Mouse (Mus musculus) kidney, embryonic 14.5 days (tissue): Measurements from ENCODE around the gene Azin2. TPM values are rescaled to one million over a fixed set of nuclear protein-coding genes. Genes with fewer than 3 reads are reported as not detected.
A peak's percentile ranks its signal among the peaks of the same experiment; 100 is the strongest.

Experiments used
- ATAC-seq: fragments of 200-750 bp; cut with Nextera tagmentation; 2 replicates; pipeline ENCODE4 v1.8.0; 2017; ENCODE audit warnings: moderate number of reproducible peaks, mild to moderate bottlenecking, moderate TSS enrichment, moderate library complexity; ENCODE audit not compliant: low FRiP score, low TSS enrichment
- H3K27ac ChIP-seq: fragments of 300-500 bp; sonication (generic); 2 replicates; pipeline ENCODE4 v1.5.1; 2014; ENCODE audit warnings: low read depth, mild to moderate bottlenecking, low read length, moderate library complexity, mixed read lengths
- H3K27me3 ChIP-seq: fragments of 300-500 bp; sonication (generic); 2 replicates; pipeline ENCODE4 v1.6.1; 2014; ENCODE audit warnings: mild to moderate bottlenecking, low read length; ENCODE audit not compliant: control insufficient read depth, insufficient read depth
- H3K36me3 ChIP-seq: fragments of 300-500 bp; sonication (generic); 2 replicates; pipeline ENCODE4 v1.6.1; 2014; ENCODE audit warnings: low read length, mixed read lengths; ENCODE audit not compliant: control insufficient read depth, insufficient read depth
- H3K4me1 ChIP-seq: fragments of 300-500 bp; sonication (generic); 2 replicates; pipeline ENCODE4 v1.6.1; 2014; ENCODE audit warnings: low read length, mixed read lengths; ENCODE audit not compliant: control insufficient read depth, insufficient read depth
- H3K4me2 ChIP-seq: fragments of 300-500 bp; sonication (generic); replicated peaks from 2 replicates; pipeline ENCODE4 v1.6.1; 2014; ENCODE audit warnings: low read depth, mild to moderate bottlenecking, low read length
- H3K4me3 ChIP-seq: fragments of 300-500 bp; sonication (generic); 2 replicates; pipeline ENCODE4 v1.5.1; 2014; ENCODE audit warnings: mild to moderate bottlenecking, low read length
- H3K9ac ChIP-seq: fragments of 300-500 bp; sonication (generic); 2 replicates; pipeline ENCODE4 v1.6.1; 2014; ENCODE audit warnings: low read depth, mild to moderate bottlenecking, low read length, moderate library complexity
- H3K9me3 ChIP-seq: fragments of 300-500 bp; sonication (generic); 2 replicates; pipeline ENCODE4 v1.6.1; 2016; ENCODE audit warnings: low read length; ENCODE audit not compliant: control insufficient read depth
- WGBS: fragments of 180-500 bp; shearing (Covaris S2); extraction: QIAGEN DNeasy Blood & Tissue Kit; methylation state at CpG from one replicate; pipeline ENCODE4 v1.1.7; 2014; 5-methylcytosine and 5-hydroxymethylcytosine counted together
- polyA plus RNA-seq: library from polyadenylated mRNA; unstranded; fragments of >200 nt; fragmentation: Nextera tagmentation; extraction: Ambion mirVana; gene quantifications from 2 replicates; pipeline ENCODE4 v1.2.1, GENCODE M21; 2014

The Azin2 gene
- polyA plus RNA-seq, 1 experiment from 2014 or later = 17.0 TPM

- no peaks in the 10 kb centered on the region for H3K27me3 ChIP-seq
- H3K36me3 ChIP-seq = no peaks in the 10 kb centered on the region
- no peak overlapping the region for H3K27ac ChIP-seq
- H3K9ac ChIP-seq = no peak overlapping the region
- 51% methylated on average over 18 of the region's 18 CpGs for WGBS
- 0 out of 2 replicates have a peak, but pooled peaks cover 3% of the 10 kb centered on the region for H3K4me1 ChIP-seq
- no peak overlapping the region for H3K4me2 ChIP-seq
- ATAC-seq = no peak
- no peaks in the 10 kb centered on the region for H3K9me3 ChIP-seq
- no peak overlapping the region for H3K4me3 ChIP-seq
Measured at GRCm38 (mm10) chr4:128969607-128970416, 7.6 kb upstream of the Azin2 start.

- Histone ChIP-seq H3K4me3 (no peak overlapping the region), H3K27ac (no peak overlapping the region), H3K4me2 (no peak overlapping the region), H3K9ac (no peak overlapping the region), H3K4me1 (0 out of 2 replicates have a peak, but pooled peaks cover 3% of the 10 kb centered on the region), H3K9me3 (no peaks in the 10 kb centered on the region), H3K36me3 (no peaks in the 10 kb centered on the region), H3K27me3 (no peaks in the 10 kb centered on the region)
- WGBS = 85% methylated on average over 5 of the region's 5 CpGs
- ATAC-seq = no peak
Measured at GRCm38 (mm10) chr4:128969081-128969480, 6.8 kb upstream of the Azin2 start.

DNA sequence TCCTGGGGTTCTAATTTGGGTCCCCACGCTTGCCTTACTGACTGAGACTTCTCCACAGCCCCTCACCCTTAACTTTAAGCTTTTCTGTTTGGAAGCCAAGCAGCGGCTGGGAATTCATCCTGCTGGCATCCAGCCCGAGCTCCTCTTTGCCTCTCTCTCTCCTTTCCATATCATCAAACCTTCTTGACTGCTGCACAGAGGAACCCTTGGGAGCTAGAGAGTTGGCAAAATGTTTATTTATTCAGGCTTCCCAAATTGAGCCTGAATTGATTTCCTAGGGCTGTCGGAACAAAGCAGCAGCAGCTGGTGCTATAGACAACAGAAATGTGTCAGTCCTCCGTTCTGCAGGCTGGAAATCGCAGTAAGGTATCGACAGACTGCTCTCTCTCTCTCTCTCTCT lies 4.5 kb upstream of the Azin2 start:
- Histone ChIP-seq H3K9ac (no peak overlapping the region), H3K4me1 (0 out of 2 replicates have a peak, but pooled peaks cover 3% of the 10 kb centered on the region), H3K9me3 (no peaks in the 10 kb centered on the region), H3K4me2 (no peak overlapping the region), H3K27me3 (no peaks in the 10 kb centered on the region), H3K27ac (no peak overlapping the region), H3K4me3 (no peak overlapping the region), H3K36me3 (no peaks in the 10 kb centered on the region)
- WGBS = 52% methylated on average over 7 of the region's 7 CpGs
- no peak for ATAC-seq

- no peaks in the 10 kb centered on the region for H3K27me3 ChIP-seq
- H3K4me3 ChIP-seq = peak overlapping the region; percentile 66
- no peak overlapping the region; the same call in 1 of the 2 replicates for H3K9ac ChIP-seq
- no peaks in the 10 kb centered on the region for H3K9me3 ChIP-seq
- no peak overlapping the region for H3K27ac ChIP-seq
- peak overlapping the region; percentile 88 for H3K4me2 ChIP-seq
- no peaks in the 10 kb centered on the region for H3K36me3 ChIP-seq
- ATAC-seq = no peak
- H3K4me1 ChIP-seq = peaks cover 8% of the 10 kb centered on the region; the same call in 1 of the 2 replicates
- WGBS = 6% methylated on average over 9 of the region's 9 CpGs
Measured at GRCm38 (mm10) chr4:128962926-128963290, 666 bp upstream of the Azin2 start.

DNA sequence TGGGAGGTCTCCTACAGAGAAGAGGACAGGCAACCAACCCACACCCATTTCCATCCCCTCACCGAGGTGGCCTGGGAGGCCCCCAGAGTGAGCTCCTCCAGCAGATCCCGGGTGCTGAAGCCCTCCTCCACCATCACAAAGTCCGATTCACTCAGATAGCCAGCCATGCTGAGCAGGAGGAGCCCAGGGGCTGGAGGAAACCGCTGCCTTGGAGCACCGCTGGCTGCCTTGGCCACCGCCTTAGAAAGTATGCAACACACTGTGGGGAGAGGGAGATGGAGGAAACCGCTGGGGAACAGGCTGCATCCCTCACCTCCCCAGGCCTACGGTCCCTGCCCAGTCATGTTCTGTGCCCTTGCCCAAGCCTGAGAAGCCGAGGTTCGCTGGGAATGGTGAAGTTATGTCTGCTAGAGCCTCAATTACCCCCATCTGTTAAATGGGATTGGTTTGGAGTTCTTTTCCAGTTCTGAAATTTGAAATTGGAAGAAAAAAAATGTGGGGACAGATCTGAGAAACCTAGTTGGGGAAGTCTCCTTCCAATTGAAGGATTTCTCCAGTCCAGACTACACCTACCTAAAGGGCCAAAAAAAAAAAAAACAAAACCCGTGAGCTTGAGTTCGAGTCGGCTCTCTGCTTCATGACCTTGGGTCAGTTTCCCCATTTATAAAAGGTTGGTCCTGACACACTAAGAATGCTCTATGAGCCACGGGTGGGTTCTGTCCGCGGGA lies 777 bp downstream of the Azin2 start:
- no peaks in the 10 kb centered on the region for H3K9me3 ChIP-seq
- no peaks in the 10 kb centered on the region for H3K36me3 ChIP-seq
- peak overlapping the region; percentile 79 for H3K9ac ChIP-seq
- peaks cover 11% of the 10 kb centered on the region; the same call in 1 of the 2 replicates for H3K4me1 ChIP-seq
- H3K4me2 ChIP-seq = peak overlapping the region; percentile 88
- no peak for ATAC-seq
- 6% methylated on average over 16 of the region's 16 CpGs for WGBS
- H3K27me3 ChIP-seq = no peaks in the 10 kb centered on the region
- H3K4me3 ChIP-seq = peak overlapping the region; percentile 66
- no peak overlapping the region for H3K27ac ChIP-seq

- H3K4me2 ChIP-seq = no peak overlapping the region
- no peak overlapping the region for H3K27ac ChIP-seq
- H3K9me3 ChIP-seq = no peaks in the 10 kb centered on the region
- H3K27me3 ChIP-seq = no peaks in the 10 kb centered on the region
- no peak overlapping the region for H3K4me3 ChIP-seq
- no peaks in the 10 kb centered on the region for H3K36me3 ChIP-seq
- ATAC-seq = no peak
- peaks cover 11% of the 10 kb centered on the region; the same call in 1 of the 2 replicates for H3K4me1 ChIP-seq
- WGBS = 86% methylated on average over 17 of the region's 17 CpGs
- H3K9ac ChIP-seq = no peak overlapping the region
Measured at GRCm38 (mm10) chr4:128959676-128960075, 2.6 kb downstream of the Azin2 start.

GRCm38 (mm10) chr4:128958849-128959248 lies 3.4 kb downstream of the Azin2 start:
- 87% methylated on average over 8 of the region's 8 CpGs for whole genome bisulfite sequencing

GRCm38 (mm10) chr4:128958156-128958555 lies 4.1 kb downstream of the Azin2 start:
- H3K9ac ChIP-seq = no peak overlapping the region
- WGBS = 81% methylated on average over 11 of the region's 11 CpGs
- no peak overlapping the region for H3K4me2 ChIP-seq
- H3K9me3 ChIP-seq = no peaks in the 10 kb centered on the region
- peaks cover 11% of the 10 kb centered on the region; the same call in 1 of the 2 replicates for H3K4me1 ChIP-seq
- no peak for ATAC-seq
- H3K36me3 ChIP-seq = no peaks in the 10 kb centered on the region
- H3K4me3 ChIP-seq = no peak overlapping the region
- H3K27ac ChIP-seq = no peak overlapping the region
- no peaks in the 10 kb centered on the region for H3K27me3 ChIP-seq

More at GRCm38 (mm10) chr4:128958849-128959248, 3.4 kb downstream of the Azin2 start:
- no peak for ATAC-seq
- no peaks in the 10 kb centered on the region for H3K36me3 ChIP-seq
- no peak overlapping the region for H3K4me3 ChIP-seq
- H3K9ac ChIP-seq = no peak overlapping the region
- no peaks in the 10 kb centered on the region for H3K9me3 ChIP-seq
- peaks cover 11% of the 10 kb centered on the region; the same call in 1 of the 2 replicates for H3K4me1 ChIP-seq
- H3K4me2 ChIP-seq = no peak overlapping the region
- H3K27ac ChIP-seq = no peak overlapping the region
- no peaks in the 10 kb centered on the region for H3K27me3 ChIP-seq
